Mouse (Mus musculus): Measurements from ENCODE around the gene Ube2o.
A peak's percentile ranks its signal among the peaks of the same experiment; 100 is the strongest.
"Not testable (repeated sequence)": the region's sequence is repeated elsewhere in the genome, so short reads cannot be mapped to it uniquely, and the experiment has no call there.

Gene Ube2o

DNA sequence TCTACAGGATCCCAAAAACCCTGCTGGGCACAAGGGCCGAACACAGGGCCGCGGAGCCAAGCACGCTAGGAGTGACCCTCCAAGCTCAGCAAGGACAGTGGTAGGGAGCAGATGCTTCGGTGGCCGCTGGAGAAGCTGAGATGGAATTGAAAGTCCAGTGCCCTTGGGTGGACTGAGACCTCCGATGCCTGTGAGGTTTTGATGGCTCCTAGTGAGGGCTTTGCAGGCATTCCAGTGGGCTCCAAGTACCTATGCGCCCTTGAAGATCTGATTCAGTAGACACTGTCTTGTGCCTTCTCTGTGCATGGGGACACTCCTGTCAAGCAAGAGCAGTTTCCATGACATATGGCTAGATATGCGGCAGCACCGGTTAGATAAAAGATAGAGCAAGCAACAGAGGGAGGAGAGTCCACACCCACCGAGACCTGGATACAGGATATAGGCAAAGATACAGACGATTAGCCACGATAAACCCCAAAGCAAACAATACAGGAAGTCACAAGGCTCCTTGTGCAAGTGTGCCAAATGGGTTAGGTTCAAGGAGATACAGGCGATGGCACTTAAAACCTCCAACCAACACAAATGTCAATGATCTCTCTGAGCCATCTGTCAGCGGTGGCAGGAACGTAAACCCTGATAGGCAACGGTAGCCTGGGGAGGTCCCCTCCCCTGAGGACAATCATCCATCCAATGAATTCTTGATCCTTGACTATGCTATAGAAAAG is 74.9 kb downstream of the Ube2o start:
- no peak for DNase-seq

- DNase-seq: no peak
Measured at GRCm38 (mm10) chr11:116505573-116505972, 75.7 kb downstream of the Ube2o start.

- no peak for DNase-seq
Measured at GRCm38 (mm10) chr11:116504516-116504915, 76.7 kb downstream of the Ube2o start.

DNA sequence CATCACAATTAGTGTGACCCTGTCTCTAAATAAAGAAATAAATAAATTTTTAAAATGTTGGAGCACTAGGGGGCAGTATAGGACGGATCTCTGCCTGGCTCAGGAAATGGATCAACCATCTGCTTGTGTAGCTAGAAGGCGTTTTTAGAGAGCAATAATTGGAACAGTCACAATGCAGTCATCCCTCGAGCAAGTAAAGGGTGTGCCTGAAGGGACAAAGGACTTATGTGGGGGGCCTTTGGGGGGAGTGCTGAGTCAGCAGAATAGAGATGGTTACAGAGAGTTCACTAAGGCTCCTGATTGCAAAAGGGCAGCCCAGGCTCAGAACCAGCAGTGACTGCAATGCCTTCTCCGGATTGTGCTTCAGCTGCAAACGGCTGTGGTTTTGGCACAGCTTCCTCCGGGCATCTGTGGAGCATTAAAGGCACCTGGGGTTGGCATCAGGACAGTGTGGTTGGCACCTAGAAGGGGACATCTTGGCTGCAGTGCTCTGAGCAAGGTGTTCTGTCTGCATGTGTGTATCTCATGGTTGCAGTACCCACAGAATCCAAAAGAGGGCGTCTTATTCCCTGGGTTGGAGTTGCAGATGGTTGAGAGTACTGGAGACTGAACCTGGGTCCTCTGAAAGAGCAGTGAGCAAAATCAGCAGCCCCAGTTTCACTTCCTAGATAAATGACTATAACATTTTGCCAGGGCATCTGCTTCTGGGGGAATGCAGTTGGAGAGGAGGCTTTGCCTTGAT is 80.1 kb downstream of the Ube2o start:
- DNase-seq: peak; percentile 26

DNA sequence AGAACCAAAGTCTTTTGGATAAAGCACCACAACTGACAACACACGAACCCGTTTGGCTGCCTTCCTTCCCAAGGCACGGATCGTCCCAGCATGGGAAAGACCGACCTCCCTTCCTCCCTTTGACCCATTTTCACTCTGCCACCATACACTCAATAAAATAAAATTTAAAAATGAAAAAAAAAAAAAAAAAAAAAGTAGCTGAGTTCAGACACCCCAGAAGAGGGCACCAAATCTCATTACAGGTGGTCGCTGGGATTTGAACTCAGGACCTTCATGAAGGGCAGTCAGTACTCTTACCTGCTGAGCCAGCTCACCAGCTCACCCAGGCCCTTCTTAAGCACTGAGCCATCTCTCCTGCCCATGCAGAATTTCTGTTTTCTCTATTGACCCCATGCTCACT is 82.2 kb downstream of the Ube2o start:
- DNase-seq: no peak

DNA sequence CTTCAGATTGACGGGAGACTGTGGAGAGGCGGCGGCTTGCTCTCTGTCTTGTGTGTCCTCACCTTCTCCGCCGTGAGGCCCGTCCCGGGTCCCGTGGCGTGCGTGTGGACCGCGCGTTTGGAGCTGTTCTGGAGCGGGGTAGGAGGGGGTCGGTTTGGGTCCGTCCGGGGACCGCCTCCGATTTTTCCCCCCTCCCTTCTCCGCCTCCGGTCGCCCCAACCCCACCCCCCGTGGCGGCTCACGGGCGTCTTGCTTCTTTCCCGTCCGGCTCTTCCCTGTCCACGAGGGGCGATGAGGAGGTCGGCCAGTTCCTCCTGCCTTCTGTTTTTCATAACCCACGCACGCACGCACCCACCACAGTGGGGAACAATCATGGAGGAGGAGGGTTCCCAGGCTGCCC is 82.7 kb downstream of the Ube2o start:
- DNase-seq: no peak

DNA sequence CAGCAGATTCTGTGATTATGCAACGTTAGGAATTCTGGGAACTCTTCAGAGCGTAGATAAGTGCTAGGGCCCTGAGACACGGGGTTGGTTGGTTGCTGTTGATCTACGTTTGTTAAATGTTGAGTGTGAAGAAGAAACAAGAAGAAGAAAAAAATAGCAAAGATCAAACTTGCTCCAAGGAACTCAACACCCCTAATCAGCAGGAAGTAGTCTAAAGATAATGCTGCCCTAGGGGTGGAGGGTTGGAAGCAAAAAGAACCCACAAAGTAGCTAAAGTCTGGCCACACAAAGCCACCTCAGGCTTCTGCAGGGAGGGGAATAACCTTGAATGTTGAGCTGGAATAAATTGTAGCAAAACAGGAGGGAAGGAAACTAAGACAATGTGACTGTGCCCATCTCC is 83.9 kb downstream of the Ube2o start:
- no peak for DNase-seq

GRCm38 (mm10) chr11:116494474-116495174 is 86.6 kb downstream of the Ube2o start:
- no peak for DNase-seq

- DNase-seq: peak; percentile 62
Measured at GRCm38 (mm10) chr11:116493795-116494252, 87.4 kb downstream of the Ube2o start, which contains the start of gene Prpsap1. TSS of gene Prpsap1 (minus strand) at chr11:116494202.

DNA sequence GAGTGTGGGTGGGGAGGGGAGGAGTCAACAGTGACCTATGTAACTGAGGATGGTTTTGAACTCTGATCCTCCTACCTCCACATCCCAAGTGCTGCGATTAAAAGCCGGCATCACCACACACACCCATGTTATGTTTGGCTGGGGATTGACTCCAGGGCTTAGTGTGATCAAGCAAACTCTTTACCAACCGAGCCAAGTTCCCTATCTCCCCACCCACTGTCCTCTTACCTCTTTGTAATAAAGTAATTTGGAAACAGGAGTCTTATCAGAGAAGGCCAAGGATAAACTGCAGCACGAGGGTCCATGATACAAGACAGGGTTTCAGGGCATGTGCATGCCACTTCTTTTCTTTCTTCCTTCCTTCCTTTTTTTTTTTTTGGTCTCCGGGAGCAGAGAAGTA is 88.1 kb downstream of the Ube2o start:
- DNase-seq: no peak

- DNase-seq: not testable (repeated sequence)
Measured at GRCm38 (mm10) chr11:116492507-116492906, 88.7 kb downstream of the Ube2o start.

DNA sequence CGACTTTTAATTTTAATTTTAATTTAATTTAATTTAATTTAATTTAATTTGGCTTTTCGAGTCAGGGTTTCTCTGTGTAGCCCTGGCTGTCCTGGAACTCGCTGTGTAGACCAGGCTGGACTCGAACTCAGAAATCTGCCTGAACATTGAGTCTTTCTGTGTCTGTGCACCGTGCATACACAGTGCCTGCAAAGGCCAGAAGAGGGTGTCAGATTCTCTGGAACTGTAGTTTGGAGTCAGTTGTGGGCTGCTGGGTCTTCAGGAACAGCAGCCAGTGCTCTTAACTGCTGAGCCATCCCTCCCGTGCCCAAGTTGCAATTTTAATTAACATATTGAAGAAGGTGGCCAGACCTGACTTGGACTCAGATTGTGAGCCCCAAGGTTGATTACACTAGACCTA is 89.9 kb downstream of the Ube2o start:
- DNase-seq: no peak

- DNase-seq: peak; percentile 91
Measured at GRCm38 (mm10) chr11:116490232-116491107, 90.8 kb downstream of the Ube2o start.

GRCm38 (mm10) chr11:116489771-116490231 is 91.4 kb downstream of the Ube2o start:
- DNase-seq: peak; percentile 45

DNA sequence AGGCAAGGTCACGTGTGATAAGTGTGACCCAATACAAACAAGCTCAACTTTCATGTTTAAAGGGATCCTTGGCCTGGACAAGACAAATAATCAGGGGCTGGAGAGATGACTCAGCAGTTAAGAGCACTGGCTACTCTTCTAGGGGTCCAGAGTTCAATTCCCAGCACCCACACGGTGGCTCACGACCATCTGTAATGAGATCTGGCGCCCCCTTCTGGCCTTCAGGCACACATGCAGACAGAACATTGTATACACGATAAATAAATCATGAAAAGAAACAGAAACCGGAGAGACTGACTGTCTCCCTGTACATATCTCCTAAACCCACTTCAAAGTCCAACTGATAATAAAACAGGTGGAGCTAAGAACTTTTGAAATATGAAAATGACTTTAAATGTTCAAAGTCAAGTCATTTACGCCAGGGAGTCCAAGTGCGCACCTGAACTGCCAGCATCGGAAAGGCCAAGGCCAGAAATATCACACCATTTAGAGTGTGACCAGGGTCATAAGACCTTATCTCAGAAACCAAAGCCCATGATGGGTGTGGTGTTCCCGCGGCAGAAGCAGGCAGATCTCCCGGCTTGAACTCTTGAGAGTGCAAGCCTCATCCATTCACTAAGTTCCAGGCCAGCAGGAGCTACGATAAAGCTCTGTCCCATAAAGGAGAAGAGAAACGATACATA is 92.4 kb downstream of the Ube2o start:
- peak; percentile 16 for DNase-seq

GRCm38 (mm10) chr11:116488207-116488606 is 93.0 kb downstream of the Ube2o start:
- no peak for DNase-seq

Data from thymus, postnatal 14 days (tissue).